Mouse (Mus musculus): ENCODE data around the gene Ints2. TPM values are rescaled to one million over a fixed set of nuclear protein-coding genes. Genes with fewer than 3 reads are reported as not detected.
A peak's percentile ranks its signal among the peaks of the same experiment; 100 is the strongest.
"Not testable (repeated sequence)": the region's sequence is repeated elsewhere in the genome, so short reads cannot be mapped to it uniquely, and the experiment has no call there.

The Ints2 gene
- 27.2 and 30.0 TPM in 2 replicates for polyA plus RNA-seq (2014; fragmentation: Nextera tagmentation; extraction: Ambion mirVana)

DNA sequence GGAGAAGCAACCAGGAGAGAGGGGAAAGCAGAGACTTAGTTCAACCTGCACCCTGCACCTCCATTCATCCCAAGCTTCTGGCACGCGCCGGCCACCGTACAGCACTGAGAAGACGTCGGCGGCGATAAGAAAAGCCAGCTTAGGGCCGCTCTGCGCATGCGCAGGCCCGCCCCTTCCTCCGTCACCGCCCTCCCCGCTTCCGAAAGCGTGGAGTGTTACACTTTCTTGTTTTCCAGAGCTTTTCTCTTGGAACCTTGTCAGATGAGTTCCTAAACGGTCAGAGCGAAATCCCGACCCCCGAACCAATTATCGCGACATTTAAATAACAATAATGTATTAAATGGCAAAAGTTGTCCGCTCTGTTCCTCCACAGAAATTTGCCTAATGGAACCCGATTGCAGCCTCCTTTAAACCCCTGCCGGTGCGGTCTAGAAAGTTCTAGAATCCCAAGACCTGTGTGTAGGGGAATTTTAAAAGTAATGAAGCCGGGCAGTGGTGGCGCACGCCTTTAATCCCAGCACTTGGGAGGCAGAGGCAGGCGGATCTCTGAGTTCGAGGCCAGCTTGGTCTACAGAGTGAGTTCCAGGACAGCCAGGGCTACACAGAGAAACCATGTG lies at the start of gene Ints2:
Gene Ints2, minus strand, starts transcription at position 116 of the 617 bp plus-strand sequence.
- peak within 1 kb of the TSS; percentile 71 for H3K9ac ChIP-seq (ENCODE audit: low read length)
- H3K9me3 ChIP-seq (ENCODE audit: control insufficient read depth, low read length): no peaks in the 10 kb centered on the region
- peaks cover 8% of the 10 kb centered on the region; the same call in 1 of the 2 replicates for H3K4me1 ChIP-seq (replicated peaks; ENCODE audit: control insufficient read depth, insufficient read depth, low read length)
- peak; percentile 90 for ATAC-seq (replicated peaks; ENCODE audit: low FRiP score, low TSS enrichment, low read depth)
- DNase-seq (ENCODE audit: low spot score): peak; percentile 96
- peak within 1 kb of the TSS; percentile 68 for H3K4me3 ChIP-seq (ENCODE audit: low read depth, low read length)
- no peaks in the 10 kb centered on the region for H3K27me3 ChIP-seq (replicated peaks; ENCODE audit: control insufficient read depth, insufficient read depth, low read length)
- 0 out of 2 replicates have a peak, but pooled peaks cover 6% of the 10 kb centered on the region for H3K36me3 ChIP-seq (ENCODE audit: control insufficient read depth, insufficient read depth, low read length)
- peak within 1 kb of the TSS; percentile 79 for H3K27ac ChIP-seq (ENCODE audit: low read depth)
- WGBS: 10% methylated on average over 32 of the region's 32 CpGs
- peak within 1 kb of the TSS; percentile 57 for H3K4me2 ChIP-seq (ENCODE audit: low read length)

- not testable (repeated sequence) for ATAC-seq (replicated peaks; ENCODE audit: low FRiP score, low TSS enrichment, low read depth); H3K27me3 ChIP-seq (replicated peaks; ENCODE audit: control insufficient read depth, insufficient read depth, low read length); H3K4me3 ChIP-seq (ENCODE audit: low read depth, low read length); H3K9ac ChIP-seq (ENCODE audit: low read length); DNase-seq (ENCODE audit: low spot score); H3K27ac ChIP-seq (ENCODE audit: low read depth); H3K9me3 ChIP-seq (ENCODE audit: control insufficient read depth, low read length); H3K4me1 ChIP-seq (replicated peaks; ENCODE audit: control insufficient read depth, insufficient read depth, low read length); H3K4me2 ChIP-seq (ENCODE audit: low read length)
- 94% methylated on average over 10 of the region's 10 CpGs for WGBS
- peaks cover 42% of the 10 kb centered on the region for H3K36me3 ChIP-seq (ENCODE audit: control insufficient read depth, insufficient read depth, low read length)
Observed at GRCm38 (mm10) chr11:86292201-86292600, 34.8 kb upstream of the Ints2 start.

GRCm38 (mm10) chr11:86291714-86292113 lies 34.3 kb upstream of the Ints2 start:
- no peak overlapping the region for H3K4me3 ChIP-seq (ENCODE audit: low read depth, low read length)
- peaks cover 43% of the 10 kb centered on the region for H3K36me3 ChIP-seq (ENCODE audit: control insufficient read depth, insufficient read depth, low read length)
- H3K4me1 ChIP-seq (replicated peaks; ENCODE audit: control insufficient read depth, insufficient read depth, low read length): no peaks in the 10 kb centered on the region
- ATAC-seq (replicated peaks; ENCODE audit: low FRiP score, low TSS enrichment, low read depth): no peak
- H3K27ac ChIP-seq (ENCODE audit: low read depth): no peak overlapping the region
- H3K9ac ChIP-seq (ENCODE audit: low read length): no peak overlapping the region
- no peaks in the 10 kb centered on the region for H3K27me3 ChIP-seq (replicated peaks; ENCODE audit: control insufficient read depth, insufficient read depth, low read length)
- no peak overlapping the region for H3K4me2 ChIP-seq (ENCODE audit: low read length)
- WGBS: 92% methylated on average over 6 of the region's 6 CpGs
- H3K9me3 ChIP-seq (ENCODE audit: control insufficient read depth, low read length): no peaks in the 10 kb centered on the region
- no peak for DNase-seq (ENCODE audit: low spot score)

DNA sequence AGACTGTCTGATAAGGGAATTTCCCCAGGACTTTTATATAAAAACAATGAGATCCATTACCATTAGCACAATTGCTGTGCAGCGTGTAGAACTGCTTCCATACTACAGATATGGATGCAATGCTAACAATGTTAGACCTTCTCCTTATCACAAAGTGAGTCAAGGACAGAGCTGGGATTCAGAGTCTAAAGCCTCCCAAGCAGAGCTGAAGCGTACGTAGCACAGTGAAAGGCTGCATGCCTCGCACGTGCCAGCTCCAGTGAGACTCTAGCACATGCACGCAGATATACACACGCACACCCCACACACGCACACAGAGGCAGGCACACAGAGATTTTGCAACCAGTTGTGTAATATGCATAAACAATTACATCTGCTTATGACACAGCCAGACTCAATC lies 28.4 kb upstream of the Ints2 start:
- Histone ChIP-seq H3K9me3 (ENCODE audit: control insufficient read depth, low read length) (no peaks in the 10 kb centered on the region), H3K4me2 (ENCODE audit: low read length) (no peak overlapping the region), H3K36me3 (ENCODE audit: control insufficient read depth, insufficient read depth, low read length) (peaks cover 89% of the 10 kb centered on the region), H3K4me1 (replicated peaks; ENCODE audit: control insufficient read depth, insufficient read depth, low read length) (no peaks in the 10 kb centered on the region), H3K4me3 (ENCODE audit: low read depth, low read length) (no peak overlapping the region), H3K9ac (ENCODE audit: low read length) (no peak overlapping the region), H3K27me3 (replicated peaks; ENCODE audit: control insufficient read depth, insufficient read depth, low read length) (no peaks in the 10 kb centered on the region), H3K27ac (ENCODE audit: low read depth) (no peak overlapping the region)
- 89% methylated on average over 8 of the region's 8 CpGs for WGBS
- DNase-seq (ENCODE audit: low spot score) (no peak), ATAC-seq (replicated peaks; ENCODE audit: low FRiP score, low TSS enrichment, low read depth) (no peak)

DNA sequence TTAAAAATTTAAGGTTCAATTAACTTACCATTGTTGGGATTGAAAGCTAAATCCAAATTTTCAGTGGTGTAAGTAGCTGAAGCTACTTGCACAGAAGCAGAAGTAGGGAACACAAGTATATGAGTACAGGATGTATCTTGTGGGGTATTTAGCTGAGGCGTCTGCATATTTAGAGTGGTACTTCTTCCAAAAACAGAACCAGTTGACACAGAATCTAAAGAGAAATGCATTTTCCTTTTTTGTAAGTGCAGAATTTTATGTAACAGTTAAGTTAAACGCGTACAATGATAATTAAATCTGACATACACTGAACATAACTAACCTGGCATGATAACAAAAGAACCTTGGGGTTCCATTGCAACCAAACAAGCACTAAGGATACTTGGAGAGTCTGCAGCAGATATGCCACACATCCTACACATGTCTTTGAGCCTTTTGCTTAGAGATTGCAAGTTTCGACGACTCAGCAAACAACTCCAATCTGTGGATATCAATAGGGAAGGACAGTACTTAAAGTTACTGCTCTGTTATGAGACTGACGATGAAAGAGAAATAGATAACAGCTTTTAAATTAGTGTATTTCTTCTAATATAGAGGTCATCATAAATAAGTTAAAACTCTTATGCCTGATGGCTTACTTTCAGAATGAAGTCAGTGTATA lies 21.2 kb upstream of the Ints2 start:
- ATAC-seq (replicated peaks; ENCODE audit: low FRiP score, low TSS enrichment, low read depth): no peak
- peaks cover 94% of the 10 kb centered on the region for H3K36me3 ChIP-seq (ENCODE audit: control insufficient read depth, insufficient read depth, low read length)

GRCm38 (mm10) chr11:86257054-86257453 lies 321 bp downstream of the Ints2 start:
- H3K9me3 ChIP-seq (ENCODE audit: control insufficient read depth, low read length): no peaks in the 10 kb centered on the region
- H3K27me3 ChIP-seq (replicated peaks; ENCODE audit: control insufficient read depth, insufficient read depth, low read length): no peaks in the 10 kb centered on the region
- ATAC-seq (replicated peaks; ENCODE audit: low FRiP score, low TSS enrichment, low read depth): peak; percentile 13; the same call in 1 of the 2 replicates
- peak overlapping the region; percentile 71 for H3K9ac ChIP-seq (ENCODE audit: low read length)
- H3K4me2 ChIP-seq (ENCODE audit: low read length): peak overlapping the region; percentile 57
- peaks cover 8% of the 10 kb centered on the region for H3K36me3 ChIP-seq (ENCODE audit: control insufficient read depth, insufficient read depth, low read length)
- DNase-seq (ENCODE audit: low spot score): no peak
- H3K27ac ChIP-seq (ENCODE audit: low read depth): peak overlapping the region; percentile 79
- peak overlapping the region; percentile 68 for H3K4me3 ChIP-seq (ENCODE audit: low read depth, low read length)
- WGBS: under 1% methylated on average over 22 of the region's 22 CpGs
- peaks cover 8% of the 10 kb centered on the region; the same call in 1 of the 2 replicates for H3K4me1 ChIP-seq (replicated peaks; ENCODE audit: control insufficient read depth, insufficient read depth, low read length)

More for the DNA sequence above, 21.2 kb upstream of the Ints2 start:
- no peak overlapping the region for H3K4me2 ChIP-seq (ENCODE audit: low read length)
- no peaks in the 10 kb centered on the region for H3K4me1 ChIP-seq (replicated peaks; ENCODE audit: control insufficient read depth, insufficient read depth, low read length)
- no peak overlapping the region for H3K27ac ChIP-seq (ENCODE audit: low read depth)
- no peaks in the 10 kb centered on the region for H3K27me3 ChIP-seq (replicated peaks; ENCODE audit: control insufficient read depth, insufficient read depth, low read length)
- H3K9ac ChIP-seq (ENCODE audit: low read length): no peak overlapping the region
- no peak overlapping the region for H3K4me3 ChIP-seq (ENCODE audit: low read depth, low read length)
- no peaks in the 10 kb centered on the region for H3K9me3 ChIP-seq (ENCODE audit: control insufficient read depth, low read length)
- WGBS: 96% methylated on average over 6 of the region's 6 CpGs
- no peak for DNase-seq (ENCODE audit: low spot score)

DNA sequence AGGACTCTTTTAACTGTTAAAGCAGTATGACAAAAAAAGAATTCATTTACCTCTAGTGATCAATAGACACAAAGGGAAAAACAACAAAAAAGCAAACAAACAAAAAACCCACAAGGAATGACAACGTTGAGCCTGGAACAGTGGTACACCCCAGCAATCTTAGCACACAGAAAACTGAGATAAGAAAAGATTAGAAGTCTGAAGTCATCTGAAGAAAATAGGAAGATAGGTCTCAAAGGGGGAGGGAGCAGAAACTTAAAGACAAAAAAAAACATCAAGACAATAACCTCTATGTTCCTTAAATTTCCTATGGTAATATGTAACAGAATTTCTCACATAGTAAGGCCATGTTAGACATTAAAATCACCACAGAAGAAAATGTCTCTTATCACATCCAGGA lies 4.0 kb downstream of the Ints2 start:
- H3K36me3 ChIP-seq (ENCODE audit: control insufficient read depth, insufficient read depth, low read length): peaks cover 39% of the 10 kb centered on the region
- H3K4me3 ChIP-seq (ENCODE audit: low read depth, low read length): no peak overlapping the region
- peaks cover 8% of the 10 kb centered on the region; the same call in 1 of the 2 replicates for H3K4me1 ChIP-seq (replicated peaks; ENCODE audit: control insufficient read depth, insufficient read depth, low read length)
- DNase-seq (ENCODE audit: low spot score): no peak
- H3K27me3 ChIP-seq (replicated peaks; ENCODE audit: control insufficient read depth, insufficient read depth, low read length): no peaks in the 10 kb centered on the region
- no peak overlapping the region for H3K9ac ChIP-seq (ENCODE audit: low read length)
- H3K9me3 ChIP-seq (ENCODE audit: control insufficient read depth, low read length): no peaks in the 10 kb centered on the region
- H3K4me2 ChIP-seq (ENCODE audit: low read length): no peak overlapping the region
- H3K27ac ChIP-seq (ENCODE audit: low read depth): no peak overlapping the region
- WGBS: 79% methylated on average over 1 of the region's 1 CpGs
- ATAC-seq (replicated peaks; ENCODE audit: low FRiP score, low TSS enrichment, low read depth): no peak

- H3K9ac ChIP-seq (ENCODE audit: low read length): no peak overlapping the region
- H3K4me3 ChIP-seq (ENCODE audit: low read depth, low read length): no peak overlapping the region
- DNase-seq (ENCODE audit: low spot score) (no peak), ATAC-seq (replicated peaks; ENCODE audit: low FRiP score, low TSS enrichment, low read depth) (no peak)
- no peaks in the 10 kb centered on the region for H3K27me3 ChIP-seq (replicated peaks; ENCODE audit: control insufficient read depth, insufficient read depth, low read length)
- no peak overlapping the region for H3K4me2 ChIP-seq (ENCODE audit: low read length)
- 69% methylated on average over 4 of the region's 4 CpGs for WGBS
- H3K36me3 ChIP-seq (ENCODE audit: control insufficient read depth, insufficient read depth, low read length): peaks cover 84% of the 10 kb centered on the region
- H3K4me1 ChIP-seq (replicated peaks; ENCODE audit: control insufficient read depth, insufficient read depth, low read length): no peaks in the 10 kb centered on the region
- H3K9me3 ChIP-seq (ENCODE audit: control insufficient read depth, low read length): no peaks in the 10 kb centered on the region
- H3K27ac ChIP-seq (ENCODE audit: low read depth): no peak overlapping the region
Observed at GRCm38 (mm10) chr11:86232446-86232845, 24.9 kb downstream of the Ints2 start.
